Mouse (Mus musculus) cerebellum, postnatal 4 days (tissue): ENCODE measurements around the gene Pak1ip1.

ENCODE experiments used
- DNase-seq, 2 experiments: peaks; one replicate each; pipeline ENCODE4 v3.0.0; 2022; ENCODE audit warnings: low spot score in 2 of 2, mixed read lengths in 1 of 2

The Pak1ip1 gene

DNA sequence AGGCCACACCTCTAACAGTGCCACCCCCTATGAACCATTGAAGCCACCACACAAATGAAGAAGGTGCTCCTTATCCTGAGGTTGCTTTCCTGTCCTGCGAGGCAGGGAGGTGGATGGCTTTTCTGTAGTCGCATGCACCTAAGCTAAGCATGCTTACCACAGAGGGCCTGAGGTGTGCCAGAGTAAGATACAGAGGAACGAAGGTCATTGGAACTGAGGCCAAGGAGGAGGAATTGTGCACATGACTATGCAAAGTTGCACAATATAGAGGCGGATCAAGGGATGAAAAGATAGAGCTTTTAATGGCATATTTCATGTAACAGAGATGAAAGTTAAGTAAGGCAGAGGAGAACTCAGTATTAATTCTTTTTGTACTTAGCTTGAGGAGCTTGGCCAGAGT, 5.4 kb downstream of the Pak1ip1 start:
- DNase-seq = no peak

- DNase-seq = no peak
These were observed 7.4 kb downstream of the Pak1ip1 start for GRCm38 (mm10) chr13:41008271-41008670.

- no peak for DNase-seq
These were observed 8.1 kb downstream of the Pak1ip1 start for GRCm38 (mm10) chr13:41008946-41009345.

DNA sequence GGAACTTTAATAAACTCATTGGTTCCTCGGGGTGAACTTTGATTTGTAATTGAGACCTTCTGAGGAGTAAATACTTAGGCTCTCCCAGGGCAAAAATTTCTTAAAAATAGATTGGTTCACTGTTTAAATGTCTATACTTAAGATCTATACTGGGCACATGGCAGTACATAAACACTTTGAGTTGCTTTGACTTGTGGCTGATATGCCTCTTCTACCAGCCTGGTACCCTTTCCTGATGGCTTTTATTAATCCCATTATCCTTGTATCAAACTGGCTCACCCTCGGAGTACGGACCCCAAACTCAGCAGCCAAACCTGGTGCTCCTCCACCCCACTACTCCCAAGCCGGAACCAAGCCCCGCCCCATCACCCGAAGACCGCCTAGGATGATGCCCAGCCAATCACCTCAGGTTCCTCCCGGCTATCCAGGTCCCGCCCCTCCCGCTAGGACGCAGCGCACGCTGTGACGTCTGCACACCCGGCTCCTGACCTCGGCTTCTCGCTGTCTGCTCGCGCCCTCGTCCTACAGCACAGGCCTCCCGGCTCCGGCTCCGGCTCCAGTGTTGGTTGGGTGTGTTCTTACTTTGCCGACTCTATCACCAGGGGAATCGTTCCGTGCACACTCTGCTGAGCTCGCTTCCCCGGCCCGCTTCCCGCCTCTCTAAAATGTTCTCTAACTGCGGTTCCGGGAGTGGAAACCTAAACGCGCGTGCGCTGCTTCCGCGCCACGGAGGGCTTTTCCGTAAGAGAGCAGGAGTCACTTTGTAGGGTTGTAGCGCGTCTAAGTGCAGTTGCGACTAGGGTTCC, 15.2 kb downstream of the Pak1ip1 start, which contains the start of gene Tmem14c:
Gene Tmem14c (plus strand): TSS at position 464 of the 806 bp plus-strand sequence.
- peak; percentile 75 to 87 for DNase-seq

DNA sequence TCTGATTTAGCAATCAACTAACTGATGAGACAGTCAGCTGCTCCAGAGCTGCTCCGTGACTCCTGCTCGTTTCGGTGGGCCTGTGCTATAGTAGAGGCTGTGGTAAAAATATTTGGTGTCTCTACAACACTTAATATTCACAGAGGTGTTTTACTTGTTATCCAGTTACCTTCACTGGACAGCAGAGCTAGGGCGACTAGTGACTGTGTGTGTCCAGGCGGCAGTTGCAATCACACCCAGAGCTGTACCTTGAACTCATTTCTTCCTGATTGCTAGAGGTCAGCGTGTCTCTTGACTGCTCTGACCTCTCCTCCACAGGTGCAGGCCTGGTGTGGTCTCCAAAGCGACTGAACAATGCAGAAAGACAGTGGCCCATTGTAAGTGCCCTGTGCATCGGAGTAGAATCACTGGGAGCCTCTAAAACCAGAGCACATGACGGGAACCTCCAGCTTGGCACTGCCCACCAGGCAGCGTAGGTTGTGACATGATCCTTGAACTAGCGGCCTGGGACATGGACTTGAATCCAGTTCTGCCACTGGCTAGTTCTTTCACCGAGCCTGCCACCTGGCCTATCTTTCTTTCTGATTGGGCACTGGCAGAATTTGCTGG, 16.1 kb downstream of the Pak1ip1 start:
- no peak for DNase-seq

- no peak for DNase-seq
These were observed 17.0 kb downstream of the Pak1ip1 start for GRCm38 (mm10) chr13:41017832-41018231.

DNA sequence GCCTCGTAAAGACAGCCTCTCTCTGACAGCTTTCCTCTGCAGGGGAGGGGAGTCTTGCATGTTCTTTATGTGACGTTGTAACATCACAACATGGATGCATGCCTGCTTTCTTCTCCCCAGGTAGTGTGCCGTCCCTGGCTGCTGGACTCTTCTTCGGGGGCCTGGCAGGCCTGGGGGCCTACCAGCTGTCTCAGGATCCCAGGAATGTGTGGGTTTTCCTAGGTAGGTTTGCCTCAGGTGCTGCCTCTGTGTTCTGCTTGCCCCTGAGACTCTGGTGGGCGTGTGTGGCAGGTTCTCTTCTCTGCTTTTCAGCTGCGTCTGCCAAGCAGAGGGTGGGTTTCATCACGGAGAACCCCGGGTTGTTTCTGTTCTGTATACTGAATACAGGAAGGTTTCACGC, 17.4 kb downstream of the Pak1ip1 start:
- DNase-seq = no peak

GRCm38 (mm10) chr13:41018756-41019591, 18.2 kb downstream of the Pak1ip1 start:
- DNase-seq = no peak

DNA sequence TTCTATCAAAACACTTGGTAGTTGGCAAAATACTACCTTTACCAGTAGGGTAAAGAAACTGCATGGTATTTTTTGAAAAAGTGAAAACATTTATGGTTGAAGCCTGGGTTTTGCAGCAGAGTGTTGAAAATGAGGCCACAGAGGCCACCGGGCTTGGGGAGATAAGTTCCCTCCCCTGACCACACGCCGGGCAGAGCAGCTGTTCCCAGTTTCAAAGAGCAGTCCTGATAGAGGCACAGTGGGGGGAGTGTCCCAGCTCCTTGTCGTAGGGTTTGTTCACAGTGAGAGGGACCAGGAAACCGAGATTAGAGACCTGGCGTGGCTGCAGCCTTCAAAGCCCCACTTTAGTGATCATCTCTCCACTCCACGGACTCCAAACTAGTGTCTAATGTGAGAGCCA, 19.7 kb downstream of the Pak1ip1 start:
- DNase-seq = no peak

- no peak for DNase-seq
These were observed 20.8 kb downstream of the Pak1ip1 start for GRCm38 (mm10) chr13:41021607-41022006.

GRCm38 (mm10) chr13:41022099-41022498, 21.3 kb downstream of the Pak1ip1 start:
- no peak for DNase-seq

DNA sequence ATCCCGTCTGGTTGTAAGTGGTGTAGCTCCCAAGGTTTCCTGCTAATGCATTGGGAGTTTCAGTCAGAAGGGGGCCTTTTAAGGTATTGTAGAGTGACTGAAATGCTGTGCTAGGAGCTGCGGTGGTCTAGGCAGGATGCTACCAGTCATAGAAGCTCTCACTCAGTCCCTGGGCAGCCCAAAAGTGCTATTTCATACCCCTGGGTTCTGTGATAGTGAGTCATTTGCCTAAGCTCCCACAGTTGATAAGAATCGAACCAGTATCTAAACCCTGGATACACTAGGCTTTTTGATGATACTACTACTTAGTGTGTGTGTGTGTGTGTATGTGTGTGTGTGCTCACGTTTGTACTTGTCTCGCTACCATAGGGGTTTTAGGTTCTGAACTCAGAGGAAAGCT, 29.3 kb downstream of the Pak1ip1 start:
- DNase-seq = no peak

DNA sequence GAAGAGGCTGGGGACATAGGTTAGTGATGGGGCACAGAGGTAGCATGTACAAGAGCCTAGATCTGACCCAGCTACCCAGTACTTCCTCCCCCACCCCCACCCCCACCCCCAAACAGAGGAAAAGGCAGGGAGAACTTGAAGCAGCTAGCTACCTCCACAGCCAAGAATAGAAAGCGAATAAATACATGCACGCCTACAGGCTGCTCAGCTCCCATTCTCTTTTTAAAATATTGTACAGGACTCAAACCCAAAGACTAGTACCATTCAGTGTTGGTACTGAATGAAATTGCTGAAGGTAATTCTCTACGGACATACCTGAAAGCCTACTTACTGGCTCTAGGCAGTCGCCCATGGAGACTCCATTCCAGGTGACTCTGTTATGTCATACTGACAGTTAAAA, 41.7 kb downstream of the Pak1ip1 start:
- DNase-seq = no peak

DNA sequence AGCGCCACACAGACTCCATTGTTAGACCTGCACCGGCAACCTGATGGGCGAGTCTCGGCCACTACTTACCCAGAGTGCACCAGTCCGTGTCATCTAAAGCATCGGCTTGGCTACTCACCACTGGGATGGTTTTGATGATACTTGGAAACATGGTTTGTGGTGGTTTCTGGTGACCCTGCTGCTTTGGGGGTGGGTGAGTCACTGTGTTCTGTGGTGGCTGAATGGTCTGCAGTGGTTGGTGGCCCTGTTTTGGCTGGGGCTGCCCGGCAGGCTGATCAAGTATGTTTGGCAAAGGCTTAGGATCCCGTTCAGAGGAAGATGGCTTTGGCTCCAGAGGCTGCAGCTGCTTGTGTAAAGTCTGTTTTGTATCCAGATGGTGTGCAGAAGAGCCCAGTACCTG, 45.1 kb downstream of the Pak1ip1 start:
- no peak for DNase-seq

- no peak for DNase-seq
These were observed 46.5 kb downstream of the Pak1ip1 start for GRCm38 (mm10) chr13:41047280-41047679.

GRCm38 (mm10) chr13:41051965-41052364, 51.1 kb downstream of the Pak1ip1 start:
- no peak for DNase-seq
